Comparison of ENCODE assay signal across 20 mouse cellular contexts in the genomic region with DNA sequence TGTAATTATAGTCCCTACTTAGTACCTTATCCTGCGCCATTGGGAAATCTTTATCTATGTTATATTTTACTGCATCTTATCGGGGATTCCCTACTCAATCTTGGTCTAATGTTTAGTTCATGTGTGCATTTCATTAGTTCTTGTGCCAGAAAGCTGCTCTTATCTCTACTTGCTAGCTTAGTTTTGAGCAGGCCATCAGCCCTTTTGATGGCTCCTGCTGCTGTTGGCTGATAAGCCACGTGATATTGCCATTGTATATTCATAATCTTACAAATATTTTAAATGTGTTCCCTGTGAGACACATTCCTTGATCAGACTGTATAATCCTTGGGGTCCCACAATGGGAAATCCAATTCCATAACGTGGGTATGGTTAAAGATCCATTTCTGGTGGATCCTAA.
"Had no signal": no experiment of that assay in that cellular context is flagged by ENCODE, and none has a peak within 500 bp of the region (broad histone marks: within the 10 kb centered on the region; RNA-seq: fewer than 3 reads in every experiment).

No protein-coding gene starts in this region.

- H3K9ac ChIP-seq: lung, embryonic 15.5 days; midbrain, embryonic 12.5 days; midbrain, embryonic 15.5 days; neural tube, embryonic 12.5 days; neural tube, embryonic 15.5 days had no signal

- H3K36me3 ChIP-seq: lung, embryonic 15.5 days; midbrain, embryonic 12.5 days; midbrain, embryonic 15.5 days; neural tube, embryonic 12.5 days; neural tube, embryonic 15.5 days had no signal

- H3K27me3 ChIP-seq: lung, embryonic 15.5 days; midbrain, embryonic 12.5 days; midbrain, embryonic 15.5 days; neural tube, embryonic 12.5 days; neural tube, embryonic 15.5 days had no signal

- DNase-seq: kidney, adult 2 months; kidney, postnatal 25 days; layer of hippocampus, adult 9-11 months; lung, adult 18-20 months; lung, postnatal 10 days; lung, postnatal 36 days; right cerebral cortex, adult 18-20 months; right cerebral cortex, postnatal 14 days; right cerebral cortex, postnatal 4 days; thymus, adult 2 months; thymus, postnatal 14 days had no signal

- H3K4me2 ChIP-seq: lung, embryonic 15.5 days; midbrain, embryonic 12.5 days; midbrain, embryonic 15.5 days; neural tube, embryonic 12.5 days; neural tube, embryonic 15.5 days had no signal

- H3K4me3 ChIP-seq: layer of hippocampus, adult 2 months; lung, embryonic 15.5 days; midbrain, embryonic 12.5 days; midbrain, embryonic 15.5 days; neural tube, embryonic 12.5 days; neural tube, embryonic 15.5 days had no signal

- H3K9me3 ChIP-seq: lung, embryonic 15.5 days; midbrain, embryonic 12.5 days; midbrain, embryonic 15.5 days; neural tube, embryonic 12.5 days; neural tube, embryonic 15.5 days had no signal

- H3K27ac ChIP-seq: kidney, postnatal 0 days; layer of hippocampus, adult 2 months; lung, embryonic 15.5 days; midbrain, embryonic 12.5 days; midbrain, embryonic 15.5 days; neural tube, embryonic 12.5 days; neural tube, embryonic 15.5 days; stomach, postnatal 0 days had no signal

- H3K4me1 ChIP-seq: lung, embryonic 15.5 days; midbrain, embryonic 12.5 days; midbrain, embryonic 15.5 days; neural tube, embryonic 12.5 days; neural tube, embryonic 15.5 days had no signal

- ATAC-seq: intestine, postnatal 0 days; midbrain, embryonic 15.5 days had no signal
